Mouse (Mus musculus): ENCODE data around the gene Fam166b. TPM values are rescaled to one million over a fixed set of nuclear protein-coding genes. Genes with fewer than 3 reads are reported as not detected.

The Fam166b gene
- polyA plus RNA-seq, 1 experiment from 2014 or later, result 0.25 TPM

DNA sequence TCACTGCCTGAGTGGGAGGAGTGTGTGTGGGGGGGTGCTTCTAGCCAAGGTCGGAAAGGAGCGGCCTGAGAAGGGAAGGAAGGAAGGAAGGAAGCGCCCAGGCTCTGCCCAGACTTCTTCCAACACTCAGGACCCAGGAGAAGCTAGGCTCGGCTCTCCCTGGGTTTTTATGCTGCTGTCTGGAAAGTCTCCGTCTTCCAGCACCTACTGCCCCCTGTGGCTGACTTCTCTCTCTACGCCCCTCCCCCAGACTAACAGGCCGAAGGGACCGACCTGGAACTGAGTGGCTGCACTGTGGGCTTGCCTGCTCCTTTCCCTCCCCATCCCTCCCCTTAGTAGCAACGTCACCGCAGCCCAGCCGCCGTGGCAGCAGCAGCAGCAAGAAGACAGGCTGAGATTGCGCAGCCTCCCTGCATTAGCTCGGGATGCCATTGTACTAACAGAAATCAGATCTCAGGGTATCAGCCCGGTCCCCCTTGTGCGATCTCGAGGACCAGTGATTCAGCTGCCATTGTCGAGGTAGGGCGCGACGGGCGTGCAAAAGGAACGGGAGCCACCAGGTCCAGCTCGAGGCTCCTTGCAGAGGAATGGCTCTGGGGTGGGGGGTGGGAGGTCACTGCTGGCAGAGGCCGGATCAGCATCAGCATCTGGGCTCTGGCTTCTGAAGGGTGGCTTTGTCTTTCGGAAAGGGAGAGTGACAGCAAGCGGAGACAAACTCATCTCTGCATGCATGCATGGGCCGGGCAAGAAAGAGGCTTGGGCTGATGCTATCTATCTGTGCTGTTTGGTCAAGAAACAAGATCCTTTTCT lies 22.6 kb downstream of the Fam166b start:
- Histone ChIP-seq H3K4me2 (replicated peaks; ENCODE audit: low read depth, low read length) (peak overlapping the region; percentile 61), H3K4me3 (ENCODE audit: low read depth, low read length) (peak overlapping the region; percentile 40), H3K36me3 (ENCODE audit: control insufficient read depth, insufficient read depth, low read length) (no peaks in the 10 kb centered on the region), H3K27ac (ENCODE audit: low read length) (peak overlapping the region; percentile 81), H3K4me1 (ENCODE audit: control insufficient read depth, insufficient read depth, low read length) (peaks cover 31% of the 10 kb centered on the region), H3K9ac (replicated peaks; ENCODE audit: low read depth, low read length) (peak overlapping the region; percentile 48), H3K9me3 (ENCODE audit: control insufficient read depth, low read depth, low read length) (no peaks in the 10 kb centered on the region), H3K27me3 (ENCODE audit: control insufficient read depth, insufficient read depth, low read length) (no peaks in the 10 kb centered on the region)
- WGBS, result 5% methylated on average over 28 of the region's 28 CpGs
- ATAC-seq (ENCODE audit: insufficient number of reproducible peaks, insufficient read depth, low FRiP score, low read depth), result peak; percentile 95

DNA sequence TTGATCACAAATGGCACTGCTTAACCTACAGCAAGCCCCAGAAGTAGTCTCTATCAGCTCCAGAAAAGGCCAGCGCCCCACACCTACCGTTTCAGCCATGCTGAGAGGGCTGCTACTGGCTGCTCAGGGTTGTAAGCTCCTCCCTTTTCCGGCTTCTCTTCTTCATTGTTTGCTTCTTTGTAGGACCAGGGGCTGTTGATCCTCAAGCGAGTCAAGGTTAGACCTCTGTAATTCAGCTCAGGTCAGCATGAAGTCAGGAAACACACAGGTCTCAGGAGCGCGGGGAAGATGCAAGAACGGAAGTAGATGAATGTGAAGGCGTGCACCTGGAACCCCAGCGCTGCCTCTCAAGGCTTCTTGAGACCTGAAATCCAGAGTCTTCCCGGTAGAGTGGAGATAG lies 24.2 kb downstream of the Fam166b start:
- Histone ChIP-seq H3K9ac (replicated peaks; ENCODE audit: low read depth, low read length) (no peak overlapping the region), H3K36me3 (ENCODE audit: control insufficient read depth, insufficient read depth, low read length) (no peaks in the 10 kb centered on the region), H3K9me3 (ENCODE audit: control insufficient read depth, low read depth, low read length) (no peaks in the 10 kb centered on the region), H3K4me3 (ENCODE audit: low read depth, low read length) (no peak overlapping the region), H3K27ac (ENCODE audit: low read length) (no peak overlapping the region), H3K4me1 (ENCODE audit: control insufficient read depth, insufficient read depth, low read length) (peaks cover 46% of the 10 kb centered on the region), H3K4me2 (replicated peaks; ENCODE audit: low read depth, low read length) (no peak overlapping the region), H3K27me3 (ENCODE audit: control insufficient read depth, insufficient read depth, low read length) (no peaks in the 10 kb centered on the region)
- no peak for ATAC-seq (ENCODE audit: insufficient number of reproducible peaks, insufficient read depth, low FRiP score, low read depth)
- WGBS, result 90% methylated on average over 10 of the region's 10 CpGs

DNA sequence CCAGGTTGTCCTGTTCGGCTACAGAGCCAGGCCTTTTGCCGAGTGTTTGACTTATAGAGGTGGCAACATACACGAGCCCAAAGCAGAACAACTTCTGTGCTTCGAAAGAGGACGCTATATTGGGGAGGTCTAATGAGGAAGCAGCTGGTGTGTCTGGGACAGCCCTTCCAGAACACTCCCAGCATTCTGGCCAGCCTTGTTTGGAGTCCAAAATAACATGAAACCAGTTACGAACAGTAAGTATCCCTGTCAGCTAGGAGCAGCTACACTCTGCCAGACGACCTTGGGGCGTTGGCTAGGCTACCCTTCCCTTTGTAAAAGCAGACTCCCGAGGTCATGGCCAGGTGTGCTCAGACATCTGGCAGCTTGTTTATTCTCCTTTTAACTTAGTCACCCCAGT lies 26.7 kb downstream of the Fam166b start:
- Histone ChIP-seq H3K4me1 (ENCODE audit: control insufficient read depth, insufficient read depth, low read length) (peaks cover 53% of the 10 kb centered on the region), H3K27me3 (ENCODE audit: control insufficient read depth, insufficient read depth, low read length) (no peaks in the 10 kb centered on the region), H3K9me3 (ENCODE audit: control insufficient read depth, low read depth, low read length) (no peaks in the 10 kb centered on the region), H3K4me3 (ENCODE audit: low read depth, low read length) (peak overlapping the region; percentile 6; the same call in 1 of the 2 replicates), H3K4me2 (replicated peaks; ENCODE audit: low read depth, low read length) (peak overlapping the region; percentile 3), H3K27ac (ENCODE audit: low read length) (no peak overlapping the region), H3K36me3 (ENCODE audit: control insufficient read depth, insufficient read depth, low read length) (no peaks in the 10 kb centered on the region), H3K9ac (replicated peaks; ENCODE audit: low read depth, low read length) (no peak overlapping the region)
- 54% methylated on average over 9 of the region's 9 CpGs for WGBS
- no peak for ATAC-seq (ENCODE audit: insufficient number of reproducible peaks, insufficient read depth, low FRiP score, low read depth)

DNA sequence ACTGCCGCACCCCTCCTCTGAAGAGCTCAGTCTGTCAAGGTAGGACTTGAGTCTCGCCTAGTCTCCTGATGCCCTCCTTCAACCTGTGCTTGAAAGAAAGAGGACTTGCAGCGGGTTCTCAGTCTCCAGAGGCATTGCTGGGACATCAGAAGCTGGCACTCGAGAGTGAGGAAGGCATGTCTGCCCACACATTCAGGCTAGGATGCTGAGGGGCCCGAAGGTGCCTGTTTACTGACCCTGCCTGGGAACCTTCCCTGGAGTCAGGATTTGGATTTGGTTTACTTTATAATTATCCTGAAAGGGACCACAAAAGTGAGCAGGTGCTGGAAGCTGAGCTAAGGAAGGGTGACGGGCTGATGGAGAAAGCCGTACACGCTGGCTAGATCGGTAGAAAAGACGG lies 27.4 kb downstream of the Fam166b start:
- Histone ChIP-seq H3K36me3 (ENCODE audit: control insufficient read depth, insufficient read depth, low read length) (no peaks in the 10 kb centered on the region), H3K27ac (ENCODE audit: low read length) (peak overlapping the region; percentile 39; the same call in 1 of the 2 replicates), H3K4me3 (ENCODE audit: low read depth, low read length) (no peak overlapping the region), H3K9me3 (ENCODE audit: control insufficient read depth, low read depth, low read length) (no peaks in the 10 kb centered on the region), H3K4me2 (replicated peaks; ENCODE audit: low read depth, low read length) (peak overlapping the region; percentile 25), H3K4me1 (ENCODE audit: control insufficient read depth, insufficient read depth, low read length) (peaks cover 51% of the 10 kb centered on the region), H3K27me3 (ENCODE audit: control insufficient read depth, insufficient read depth, low read length) (no peaks in the 10 kb centered on the region), H3K9ac (replicated peaks; ENCODE audit: low read depth, low read length) (no peak overlapping the region; the same call in 1 of the 2 replicates)
- WGBS, result 81% methylated on average over 10 of the region's 10 CpGs
- no peak for ATAC-seq (ENCODE audit: insufficient number of reproducible peaks, insufficient read depth, low FRiP score, low read depth)

DNA sequence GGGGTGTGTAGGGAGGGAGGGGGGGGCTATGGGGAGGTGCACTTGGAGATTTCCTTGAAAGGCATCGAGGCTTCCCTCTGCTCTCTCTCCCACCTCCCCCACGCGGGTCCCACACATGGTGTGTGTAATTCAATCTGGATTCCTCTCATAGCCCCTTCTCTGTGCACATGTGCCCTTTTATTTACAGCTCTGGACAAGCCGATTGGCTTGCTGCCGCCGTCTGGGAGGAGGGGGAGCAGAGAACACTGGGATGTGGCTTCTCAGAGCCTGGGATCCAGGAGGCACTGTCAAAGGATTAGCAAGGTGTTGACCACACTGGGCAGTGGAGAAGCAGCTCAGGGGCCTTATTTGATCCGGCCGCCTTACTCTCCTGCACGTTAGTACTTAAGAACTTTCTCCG lies 28.0 kb downstream of the Fam166b start:
- H3K27me3 ChIP-seq (ENCODE audit: control insufficient read depth, insufficient read depth, low read length), result no peaks in the 10 kb centered on the region
- H3K36me3 ChIP-seq (ENCODE audit: control insufficient read depth, insufficient read depth, low read length), result no peaks in the 10 kb centered on the region
- ATAC-seq (ENCODE audit: insufficient number of reproducible peaks, insufficient read depth, low FRiP score, low read depth), result peak; percentile 44
- H3K4me2 ChIP-seq (replicated peaks; ENCODE audit: low read depth, low read length), result peak overlapping the region; percentile 25; the same call in 1 of the 2 replicates
- no peaks in the 10 kb centered on the region for H3K9me3 ChIP-seq (ENCODE audit: control insufficient read depth, low read depth, low read length)
- WGBS, result 21% methylated on average over 10 of the region's 10 CpGs
- peaks cover 48% of the 10 kb centered on the region for H3K4me1 ChIP-seq (ENCODE audit: control insufficient read depth, insufficient read depth, low read length)
- H3K4me3 ChIP-seq (ENCODE audit: low read depth, low read length), result no peak overlapping the region
- no peak overlapping the region; the same call in 1 of the 2 replicates for H3K9ac ChIP-seq (replicated peaks; ENCODE audit: low read depth, low read length)
- H3K27ac ChIP-seq (ENCODE audit: low read length), result no peak overlapping the region; the same call in 1 of the 2 replicates

DNA sequence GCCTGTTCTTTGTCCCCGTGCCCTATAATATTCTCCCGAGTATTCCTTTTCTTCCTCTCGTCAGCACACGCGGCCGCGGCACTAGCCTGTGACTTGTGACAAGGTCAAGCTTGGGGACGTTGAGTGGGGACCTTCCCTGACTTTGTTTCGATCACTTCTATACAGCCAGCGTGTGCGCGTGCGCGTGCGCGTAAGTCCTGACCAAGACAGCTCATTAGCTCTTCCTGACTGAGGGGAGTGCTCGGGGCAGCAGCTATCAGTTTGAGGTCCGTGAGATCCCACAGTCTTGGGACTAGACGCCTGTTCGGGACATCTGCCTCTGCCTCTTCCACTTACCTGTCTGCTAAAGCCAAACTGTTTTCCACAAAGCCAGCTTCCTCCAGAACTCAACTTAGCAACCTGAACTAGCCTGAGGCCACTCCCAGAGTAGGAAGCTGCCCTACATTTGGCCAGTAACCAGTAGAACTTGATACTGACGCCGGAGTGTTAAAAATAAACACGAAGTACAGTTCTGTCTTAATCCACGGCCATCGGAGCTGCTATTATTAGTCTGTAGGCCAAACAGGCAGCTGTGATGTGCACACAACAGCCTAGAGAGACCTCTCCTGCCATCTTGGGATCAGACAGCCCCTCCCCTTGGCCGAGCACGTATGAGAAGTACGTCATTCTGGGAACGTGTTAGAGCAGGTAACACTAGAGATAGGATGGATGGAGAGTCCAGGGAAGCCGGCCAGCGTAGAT lies 29.4 kb downstream of the Fam166b start:
- Histone ChIP-seq H3K4me1 (ENCODE audit: control insufficient read depth, insufficient read depth, low read length) (peaks cover 47% of the 10 kb centered on the region), H3K4me3 (ENCODE audit: low read depth, low read length) (no peak overlapping the region), H3K4me2 (replicated peaks; ENCODE audit: low read depth, low read length) (no peak overlapping the region; the same call in 1 of the 2 replicates), H3K9ac (replicated peaks; ENCODE audit: low read depth, low read length) (no peak overlapping the region), H3K27ac (ENCODE audit: low read length) (peak overlapping the region; percentile 44; the same call in 1 of the 2 replicates), H3K27me3 (ENCODE audit: control insufficient read depth, insufficient read depth, low read length) (no peaks in the 10 kb centered on the region), H3K9me3 (ENCODE audit: control insufficient read depth, low read depth, low read length) (no peaks in the 10 kb centered on the region), H3K36me3 (ENCODE audit: control insufficient read depth, insufficient read depth, low read length) (no peaks in the 10 kb centered on the region)
- WGBS, result 71% methylated on average over 31 of the region's 31 CpGs
- 0 out of 2 replicates have a peak, but pooled peaks have one; percentile 26 for ATAC-seq (ENCODE audit: insufficient number of reproducible peaks, insufficient read depth, low FRiP score, low read depth)

DNA sequence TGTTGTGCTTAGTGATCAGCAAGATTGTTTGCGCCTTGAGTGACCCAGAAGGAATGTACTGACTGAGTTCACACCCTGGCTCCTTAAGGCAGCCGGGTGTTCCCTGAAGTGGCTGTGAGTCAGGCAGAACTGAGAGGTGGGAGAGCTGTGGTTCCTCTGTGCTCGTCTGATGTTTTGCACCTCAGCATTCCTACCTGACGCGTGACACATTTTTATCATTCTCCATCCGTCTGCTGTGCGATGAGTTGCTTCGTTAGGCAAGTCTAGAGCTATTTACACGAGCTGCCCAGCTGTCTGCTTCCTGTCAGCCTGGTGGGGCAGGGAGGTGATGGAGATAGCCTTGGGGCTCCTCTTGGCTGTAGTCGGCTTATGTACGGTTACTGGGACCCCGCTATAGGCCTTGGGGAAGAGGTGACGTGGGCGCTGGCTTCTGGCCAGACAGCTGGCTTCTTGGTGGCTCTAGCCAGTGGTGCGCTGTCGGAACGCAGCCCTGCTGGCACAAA lies 30.1 kb downstream of the Fam166b start:
- peak overlapping the region; percentile 44; the same call in 1 of the 2 replicates for H3K27ac ChIP-seq (ENCODE audit: low read length)
- no peak overlapping the region for H3K9ac ChIP-seq (replicated peaks; ENCODE audit: low read depth, low read length)
- H3K4me2 ChIP-seq (replicated peaks; ENCODE audit: low read depth, low read length), result no peak overlapping the region; the same call in 1 of the 2 replicates
- H3K27me3 ChIP-seq (ENCODE audit: control insufficient read depth, insufficient read depth, low read length), result no peaks in the 10 kb centered on the region
- no peaks in the 10 kb centered on the region for H3K9me3 ChIP-seq (ENCODE audit: control insufficient read depth, low read depth, low read length)
- peaks cover 54% of the 10 kb centered on the region for H3K4me1 ChIP-seq (ENCODE audit: control insufficient read depth, insufficient read depth, low read length)
- no peaks in the 10 kb centered on the region for H3K36me3 ChIP-seq (ENCODE audit: control insufficient read depth, insufficient read depth, low read length)
- no peak overlapping the region for H3K4me3 ChIP-seq (ENCODE audit: low read depth, low read length)
- no peak for ATAC-seq (ENCODE audit: insufficient number of reproducible peaks, insufficient read depth, low FRiP score, low read depth)
- WGBS, result 32% methylated on average over 17 of the region's 17 CpGs

DNA sequence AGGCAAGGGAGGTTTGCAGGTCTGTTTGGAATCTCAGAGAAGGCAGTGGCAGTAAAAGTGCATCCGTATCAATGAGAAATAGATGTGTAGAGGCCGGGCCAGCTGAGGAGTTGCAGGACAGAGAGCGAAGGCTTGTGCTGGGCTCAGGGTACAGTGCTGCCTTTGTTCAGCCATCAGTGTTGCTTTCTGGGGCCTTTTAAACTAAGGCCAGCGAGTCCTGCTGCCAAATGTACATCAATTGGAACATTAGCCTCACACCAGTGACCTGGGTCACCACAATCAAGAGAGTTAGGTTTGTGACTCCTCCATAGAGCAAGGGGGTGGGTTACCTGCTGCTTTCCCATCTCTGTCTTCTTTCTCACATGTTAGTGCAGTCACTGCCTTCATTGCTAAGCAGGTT lies 30.9 kb downstream of the Fam166b start:
- Histone ChIP-seq H3K27ac (ENCODE audit: low read length) (no peak overlapping the region), H3K4me1 (ENCODE audit: control insufficient read depth, insufficient read depth, low read length) (peaks cover 56% of the 10 kb centered on the region), H3K9me3 (ENCODE audit: control insufficient read depth, low read depth, low read length) (no peaks in the 10 kb centered on the region), H3K4me3 (ENCODE audit: low read depth, low read length) (no peak overlapping the region), H3K27me3 (ENCODE audit: control insufficient read depth, insufficient read depth, low read length) (no peaks in the 10 kb centered on the region), H3K4me2 (replicated peaks; ENCODE audit: low read depth, low read length) (no peak overlapping the region), H3K36me3 (ENCODE audit: control insufficient read depth, insufficient read depth, low read length) (no peaks in the 10 kb centered on the region), H3K9ac (replicated peaks; ENCODE audit: low read depth, low read length) (no peak overlapping the region)
- ATAC-seq (ENCODE audit: insufficient number of reproducible peaks, insufficient read depth, low FRiP score, low read depth), result no peak
- 65% methylated on average over 4 of the region's 4 CpGs for WGBS
